Mouse (Mus musculus): ENCODE results near the gene Clstn1.

DNA sequence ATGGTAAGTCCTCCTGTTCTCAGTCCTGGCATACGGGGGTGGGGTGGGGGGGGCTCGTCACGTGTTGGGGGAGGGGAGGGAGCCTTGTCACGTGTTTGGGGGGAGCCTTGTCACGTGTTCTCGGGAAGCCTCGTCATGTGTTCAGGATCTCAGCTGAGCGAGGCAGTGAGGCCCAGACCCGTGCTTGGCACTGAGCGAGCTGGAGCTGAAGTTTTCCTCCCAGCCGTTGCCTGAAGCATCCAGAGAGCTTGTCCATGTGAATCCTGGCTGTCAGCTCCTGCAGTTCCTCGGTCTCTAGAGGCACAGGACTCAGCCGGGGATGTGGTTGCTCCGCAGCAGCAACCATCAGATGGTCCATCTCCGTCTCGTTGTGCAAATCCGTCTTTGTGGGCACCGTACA is 19.8 kb downstream of the Clstn1 start:
- no peak for TF ChIP-seq CTCF (IDR thresholded peaks at IDR 0.05; ENCODE audit: low read depth)
- no peak for TF ChIP-seq EP300 (IDR thresholded peaks at IDR 0.05; ENCODE audit: low read depth)

Data from liver, embryonic 14.5 days (tissue).